Mouse (Mus musculus): ENCODE data around the gene Rgs9. TPM values are rescaled to one million over a fixed set of nuclear protein-coding genes. Genes with fewer than 3 reads are reported as not detected.

Gene Rgs9
- polyA plus RNA-seq, 1 experiment: 2.9 TPM

- Histone ChIP-seq H3K36me3 (ENCODE audit: control insufficient read depth, insufficient read depth, low read length) (no peaks in the 10 kb centered on the region), H3K27ac (ENCODE audit: insufficient read depth, low read depth, low read length) (no peak overlapping the region), H3K4me3 (ENCODE audit: low read depth, low read length) (no peak overlapping the region), H3K4me1 (ENCODE audit: control insufficient read depth, insufficient read depth, insufficient read length, low read length) (no peaks in the 10 kb centered on the region), H3K27me3 (ENCODE audit: control insufficient read depth, insufficient read depth, low read length) (no peaks in the 10 kb centered on the region)
- TF ChIP-seq CTCF (IDR thresholded peaks at IDR 0.05; ENCODE audit: extremely low read depth, insufficient read length, insufficient replicate concordance, low read depth, low read length): no peak
- no peak for TF ChIP-seq POLR2A (IDR thresholded peaks at IDR 0.05; ENCODE audit: low read depth, low read length)
- 73% methylated on average over 7 of the region's 7 CpGs for WGBS
Measured at GRCm38 (mm10) chr11:109278186-109278585, 19.7 kb downstream of the Rgs9 start.

- TF ChIP-seq CTCF (IDR thresholded peaks at IDR 0.05; ENCODE audit: extremely low read depth, insufficient read length, insufficient replicate concordance, low read depth, low read length) (no peak), POLR2A (IDR thresholded peaks at IDR 0.05; ENCODE audit: low read depth, low read length) (no peak)
- H3K4me1 ChIP-seq (ENCODE audit: control insufficient read depth, insufficient read depth, insufficient read length, low read length): no peaks in the 10 kb centered on the region
- H3K27me3 ChIP-seq (ENCODE audit: control insufficient read depth, insufficient read depth, low read length): no peaks in the 10 kb centered on the region
- H3K36me3 ChIP-seq (ENCODE audit: control insufficient read depth, insufficient read depth, low read length): no peaks in the 10 kb centered on the region
- H3K27ac ChIP-seq (ENCODE audit: insufficient read depth, low read depth, low read length): no peak overlapping the region
- 83% methylated on average over 9 of the region's 9 CpGs for WGBS
- no peak overlapping the region for H3K4me3 ChIP-seq (ENCODE audit: low read depth, low read length)
Measured at GRCm38 (mm10) chr11:109271399-109271798, 26.5 kb downstream of the Rgs9 start.

GRCm38 (mm10) chr11:109270366-109270765 is 27.6 kb downstream of the Rgs9 start:
- Histone ChIP-seq H3K27ac (ENCODE audit: insufficient read depth, low read depth, low read length) (no peak overlapping the region), H3K27me3 (ENCODE audit: control insufficient read depth, insufficient read depth, low read length) (no peaks in the 10 kb centered on the region), H3K36me3 (ENCODE audit: control insufficient read depth, insufficient read depth, low read length) (no peaks in the 10 kb centered on the region), H3K4me3 (ENCODE audit: low read depth, low read length) (no peak overlapping the region), H3K4me1 (ENCODE audit: control insufficient read depth, insufficient read depth, insufficient read length, low read length) (no peaks in the 10 kb centered on the region)
- 58% methylated on average over 8 of the region's 8 CpGs for WGBS
- TF ChIP-seq POLR2A (IDR thresholded peaks at IDR 0.05; ENCODE audit: low read depth, low read length): no peak
- no peak for TF ChIP-seq CTCF (IDR thresholded peaks at IDR 0.05; ENCODE audit: extremely low read depth, insufficient read length, insufficient replicate concordance, low read depth, low read length)

- Histone ChIP-seq H3K4me1 (ENCODE audit: control insufficient read depth, insufficient read depth, insufficient read length, low read length) (no peaks in the 10 kb centered on the region), H3K27ac (ENCODE audit: insufficient read depth, low read depth, low read length) (no peak overlapping the region), H3K36me3 (ENCODE audit: control insufficient read depth, insufficient read depth, low read length) (no peaks in the 10 kb centered on the region), H3K4me3 (ENCODE audit: low read depth, low read length) (no peak overlapping the region), H3K27me3 (ENCODE audit: control insufficient read depth, insufficient read depth, low read length) (no peaks in the 10 kb centered on the region)
- 50% methylated on average over 16 of the region's 16 CpGs for WGBS
- TF ChIP-seq CTCF (IDR thresholded peaks at IDR 0.05; ENCODE audit: extremely low read depth, insufficient read length, insufficient replicate concordance, low read depth, low read length) (no peak), POLR2A (IDR thresholded peaks at IDR 0.05; ENCODE audit: low read depth, low read length) (no peak)
Measured at GRCm38 (mm10) chr11:109269662-109270341, 28.1 kb downstream of the Rgs9 start.

GRCm38 (mm10) chr11:109269283-109269661 is 28.7 kb downstream of the Rgs9 start:
- Histone ChIP-seq H3K36me3 (ENCODE audit: control insufficient read depth, insufficient read depth, low read length) (no peaks in the 10 kb centered on the region), H3K27ac (ENCODE audit: insufficient read depth, low read depth, low read length) (no peak overlapping the region), H3K4me1 (ENCODE audit: control insufficient read depth, insufficient read depth, insufficient read length, low read length) (no peaks in the 10 kb centered on the region), H3K27me3 (ENCODE audit: control insufficient read depth, insufficient read depth, low read length) (no peaks in the 10 kb centered on the region), H3K4me3 (ENCODE audit: low read depth, low read length) (no peak overlapping the region)
- TF ChIP-seq POLR2A (IDR thresholded peaks at IDR 0.05; ENCODE audit: low read depth, low read length) (no peak), CTCF (IDR thresholded peaks at IDR 0.05; ENCODE audit: extremely low read depth, insufficient read length, insufficient replicate concordance, low read depth, low read length) (no peak)
- WGBS: 56% methylated on average over 5 of the region's 5 CpGs

- H3K4me3 ChIP-seq (ENCODE audit: low read depth, low read length): no peak overlapping the region
- H3K27ac ChIP-seq (ENCODE audit: insufficient read depth, low read depth, low read length): no peak overlapping the region
- 44% methylated on average over 12 of the region's 12 CpGs for WGBS
- no peak for TF ChIP-seq POLR2A (IDR thresholded peaks at IDR 0.05; ENCODE audit: low read depth, low read length)
- H3K4me1 ChIP-seq (ENCODE audit: control insufficient read depth, insufficient read depth, insufficient read length, low read length): no peaks in the 10 kb centered on the region
- no peaks in the 10 kb centered on the region for H3K36me3 ChIP-seq (ENCODE audit: control insufficient read depth, insufficient read depth, low read length)
- H3K27me3 ChIP-seq (ENCODE audit: control insufficient read depth, insufficient read depth, low read length): no peaks in the 10 kb centered on the region
Measured at GRCm38 (mm10) chr11:109266161-109266910, 31.6 kb downstream of the Rgs9 start.

- no peak overlapping the region for H3K27ac ChIP-seq (ENCODE audit: insufficient read depth, low read depth, low read length)
- no peak for TF ChIP-seq POLR2A (IDR thresholded peaks at IDR 0.05; ENCODE audit: low read depth, low read length)
- no peak for TF ChIP-seq CTCF (IDR thresholded peaks at IDR 0.05; ENCODE audit: extremely low read depth, insufficient read length, insufficient replicate concordance, low read depth, low read length)
- no peaks in the 10 kb centered on the region for H3K36me3 ChIP-seq (ENCODE audit: control insufficient read depth, insufficient read depth, low read length)
- no peak overlapping the region for H3K4me3 ChIP-seq (ENCODE audit: low read depth, low read length)
- 58% methylated on average over 11 of the region's 11 CpGs for WGBS
- H3K27me3 ChIP-seq (ENCODE audit: control insufficient read depth, insufficient read depth, low read length): no peaks in the 10 kb centered on the region
- H3K4me1 ChIP-seq (ENCODE audit: control insufficient read depth, insufficient read depth, insufficient read length, low read length): no peaks in the 10 kb centered on the region
Measured at GRCm38 (mm10) chr11:109264159-109264768, 33.7 kb downstream of the Rgs9 start.

Data from small intestine, adult 2 months (tissue).